Mouse (Mus musculus) embryonic facial prominence, embryonic 11.5 days (tissue): ENCODE measurements around the gene Ksr1. TPM values are rescaled to one million over a fixed set of nuclear protein-coding genes. Genes with fewer than 3 reads are reported as not detected.

Source experiments
- ATAC-seq: fragments of 200-750 bp; cut with Nextera tagmentation; replicated peaks from 2 replicates; pipeline ENCODE4 v1.8.0; 2017; ENCODE audit warnings: low read depth; ENCODE audit not compliant: insufficient number of reproducible peaks, low FRiP score, low TSS enrichment
- DNase-seq: peaks from one replicate; pipeline ENCODE4 v3.0.0-alpha.2; 2015; ENCODE audit warnings: low spot score
- H3K27ac ChIP-seq: fragments of 300-500 bp; sonication (generic); replicated peaks from 2 replicates; pipeline ENCODE4 v1.5.1; 2014; ENCODE audit warnings: mild to moderate bottlenecking, low read depth, low read length, control low read depth
- H3K27me3 ChIP-seq: fragments of 300-500 bp; sonication (generic); 2 replicates; pipeline ENCODE4 v1.6.1; 2014; ENCODE audit warnings: mild to moderate bottlenecking, low read length, moderate library complexity, mixed read lengths; ENCODE audit not compliant: control insufficient read depth, insufficient read depth
- H3K36me3 ChIP-seq: fragments of 300-500 bp; sonication (generic); replicated peaks from 2 replicates; pipeline ENCODE4 v1.6.1; 2014; ENCODE audit warnings: low read depth, mild to moderate bottlenecking, low read length, moderate library complexity, mixed read lengths; ENCODE audit not compliant: control insufficient read depth, insufficient read depth
- H3K4me1 ChIP-seq: fragments of 300-500 bp; sonication (generic); 2 replicates; pipeline ENCODE4 v1.6.1; 2014; ENCODE audit warnings: low read length, mixed read lengths; ENCODE audit not compliant: control insufficient read depth, insufficient read depth
- H3K4me2 ChIP-seq: fragments of 300-500 bp; sonication (generic); 2 replicates; pipeline ENCODE4 v1.6.1; 2014; ENCODE audit warnings: low read depth, mild to moderate bottlenecking, control low read depth, low read length, moderate library complexity
- H3K4me3 ChIP-seq: fragments of 300-500 bp; sonication (generic); 2 replicates; pipeline ENCODE4 v1.5.1; 2014; ENCODE audit warnings: low read depth, low read length, control low read depth
- H3K9ac ChIP-seq: fragments of 300-500 bp; sonication (generic); replicated peaks from 2 replicates; pipeline ENCODE4 v1.6.1; 2014; ENCODE audit warnings: mild to moderate bottlenecking, control low read depth, low read length
- H3K9me3 ChIP-seq: fragments of 300-500 bp; sonication (generic); replicated peaks from 2 replicates; pipeline ENCODE4 v1.6.1; 2016; ENCODE audit warnings: mild to moderate bottlenecking, low read length, inconsistent platforms, mixed read lengths; ENCODE audit not compliant: control insufficient read depth
- WGBS: fragments of 180-500 bp; shearing (Covaris S2); extraction: QIAGEN DNeasy Blood & Tissue Kit; methylation state at CpG from one replicate; pipeline ENCODE4 v1.1.7; 2014; 5-methylcytosine and 5-hydroxymethylcytosine counted together
- polyA plus RNA-seq: library from polyadenylated mRNA; unstranded; fragments of >200 nt; fragmentation: Nextera tagmentation; extraction: Ambion mirVana; gene quantifications from 2 replicates; pipeline ENCODE4 v1.2.1, GENCODE M21; 2014

The Ksr1 gene
- polyA plus RNA-seq, 1 experiment from 2014 or later: 2.9 TPM

DNA sequence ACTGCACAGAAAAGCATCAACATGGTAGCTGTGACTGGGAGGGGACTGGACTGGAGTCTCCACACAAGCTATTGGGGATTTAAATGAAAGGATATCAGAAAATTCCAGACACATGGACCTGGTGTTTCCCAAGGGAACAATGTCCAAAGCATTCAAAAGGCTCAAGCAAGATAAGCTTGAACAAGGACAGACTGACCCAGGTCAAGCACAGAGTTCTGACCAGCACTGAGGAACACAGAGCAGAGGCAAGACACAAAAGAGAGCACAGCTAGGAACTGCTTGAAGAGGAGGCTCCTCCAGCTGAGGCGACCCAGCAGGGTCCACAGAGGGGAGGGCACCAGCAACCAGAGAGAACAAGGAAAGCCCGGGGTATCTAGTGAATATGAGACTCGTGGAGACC is 71.2 kb downstream of the Ksr1 start:
- no peaks in the 10 kb centered on the region for H3K36me3 ChIP-seq
- no peak overlapping the region for H3K27ac ChIP-seq
- H3K4me3 ChIP-seq: no peak overlapping the region
- H3K4me2 ChIP-seq: no peak overlapping the region
- H3K4me1 ChIP-seq: no peaks in the 10 kb centered on the region
- no peaks in the 10 kb centered on the region for H3K27me3 ChIP-seq
- no peak overlapping the region for H3K9ac ChIP-seq
- DNase-seq (no peak), ATAC-seq (no peak)
- WGBS: 60% methylated on average over 3 of the region's 3 CpGs
- H3K9me3 ChIP-seq: no peaks in the 10 kb centered on the region

DNA sequence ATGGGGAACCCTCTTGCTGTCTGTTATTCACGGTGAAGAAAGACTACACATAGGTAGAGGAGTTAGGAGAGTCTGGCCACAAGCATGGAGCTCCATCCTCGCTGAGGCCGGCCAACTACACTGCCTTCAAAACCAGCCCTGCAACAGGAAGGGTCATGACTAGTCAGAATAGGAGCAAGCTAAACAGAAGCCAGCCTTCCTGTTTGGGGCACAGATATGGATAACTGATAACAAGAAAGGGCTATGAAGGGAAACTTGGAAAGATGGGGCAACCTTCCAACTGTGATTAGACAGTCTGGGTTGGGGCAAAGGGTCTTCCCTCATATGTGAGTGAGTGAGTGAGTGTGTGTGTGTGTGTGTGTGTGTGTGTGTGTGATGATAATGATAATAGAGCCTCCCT is 71.6 kb downstream of the Ksr1 start:
- ATAC-seq: no peak
- Histone ChIP-seq H3K9me3 (no peaks in the 10 kb centered on the region), H3K27me3 (no peaks in the 10 kb centered on the region), H3K4me1 (no peaks in the 10 kb centered on the region), H3K9ac (no peak overlapping the region), H3K4me2 (no peak overlapping the region), H3K36me3 (no peaks in the 10 kb centered on the region), H3K27ac (no peak overlapping the region), H3K4me3 (no peak overlapping the region)
- 80% methylated on average over 3 of the region's 3 CpGs for WGBS
- DNase-seq: no peak

DNA sequence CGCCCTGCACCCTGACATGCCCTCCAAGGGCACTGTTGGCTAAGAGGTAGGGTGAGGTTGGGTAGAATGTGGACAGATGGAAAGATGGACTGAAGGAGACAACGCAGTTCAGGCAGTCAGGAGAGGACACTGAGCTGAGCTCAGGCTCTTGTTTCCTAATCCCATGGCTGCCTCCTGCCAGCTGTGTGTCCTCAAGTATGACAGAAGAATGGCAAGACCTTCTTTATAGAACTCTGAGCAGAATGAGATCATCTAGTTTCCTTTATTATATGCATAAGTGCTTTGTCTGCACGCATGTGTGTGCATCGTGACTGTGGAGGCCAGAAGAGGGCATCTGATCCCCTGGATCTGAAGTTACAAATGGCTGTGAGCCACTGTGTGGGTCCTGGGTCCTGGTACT is 72.6 kb downstream of the Ksr1 start:
- H3K27ac ChIP-seq: no peak overlapping the region
- no peaks in the 10 kb centered on the region for H3K27me3 ChIP-seq
- DNase-seq: no peak
- H3K4me1 ChIP-seq: no peaks in the 10 kb centered on the region
- no peak overlapping the region for H3K4me2 ChIP-seq
- no peak overlapping the region for H3K9ac ChIP-seq
- whole genome bisulfite sequencing: 95% methylated on average over 4 of the region's 4 CpGs
- ATAC-seq: no peak
- no peaks in the 10 kb centered on the region for H3K36me3 ChIP-seq
- no peaks in the 10 kb centered on the region for H3K9me3 ChIP-seq
- no peak overlapping the region for H3K4me3 ChIP-seq

DNA sequence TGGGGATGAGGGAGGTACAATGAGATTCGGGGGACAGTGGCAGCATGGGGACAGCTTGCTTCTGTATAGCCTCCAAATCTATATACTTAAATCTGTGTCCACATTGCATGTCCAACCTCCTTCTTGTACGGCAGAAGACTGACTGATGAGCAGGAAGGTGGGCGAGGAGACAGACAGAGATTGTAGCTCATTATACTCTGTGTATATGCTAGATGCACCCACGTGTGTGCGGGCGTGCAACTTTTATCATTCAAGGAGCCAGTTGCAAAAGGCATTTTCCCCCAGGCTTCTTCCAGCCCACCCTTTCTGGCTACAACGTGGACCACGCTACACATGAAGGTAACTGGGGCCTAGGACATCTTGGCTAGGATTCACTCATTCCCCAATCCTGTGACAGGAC is 74.1 kb downstream of the Ksr1 start:
- DNase-seq (no peak), ATAC-seq (no peak)
- Histone ChIP-seq H3K4me1 (no peaks in the 10 kb centered on the region), H3K27me3 (no peaks in the 10 kb centered on the region), H3K9ac (no peak overlapping the region), H3K9me3 (no peaks in the 10 kb centered on the region), H3K4me3 (no peak overlapping the region), H3K4me2 (no peak overlapping the region), H3K36me3 (no peaks in the 10 kb centered on the region), H3K27ac (no peak overlapping the region)
- 91% methylated on average over 8 of the region's 8 CpGs for WGBS

DNA sequence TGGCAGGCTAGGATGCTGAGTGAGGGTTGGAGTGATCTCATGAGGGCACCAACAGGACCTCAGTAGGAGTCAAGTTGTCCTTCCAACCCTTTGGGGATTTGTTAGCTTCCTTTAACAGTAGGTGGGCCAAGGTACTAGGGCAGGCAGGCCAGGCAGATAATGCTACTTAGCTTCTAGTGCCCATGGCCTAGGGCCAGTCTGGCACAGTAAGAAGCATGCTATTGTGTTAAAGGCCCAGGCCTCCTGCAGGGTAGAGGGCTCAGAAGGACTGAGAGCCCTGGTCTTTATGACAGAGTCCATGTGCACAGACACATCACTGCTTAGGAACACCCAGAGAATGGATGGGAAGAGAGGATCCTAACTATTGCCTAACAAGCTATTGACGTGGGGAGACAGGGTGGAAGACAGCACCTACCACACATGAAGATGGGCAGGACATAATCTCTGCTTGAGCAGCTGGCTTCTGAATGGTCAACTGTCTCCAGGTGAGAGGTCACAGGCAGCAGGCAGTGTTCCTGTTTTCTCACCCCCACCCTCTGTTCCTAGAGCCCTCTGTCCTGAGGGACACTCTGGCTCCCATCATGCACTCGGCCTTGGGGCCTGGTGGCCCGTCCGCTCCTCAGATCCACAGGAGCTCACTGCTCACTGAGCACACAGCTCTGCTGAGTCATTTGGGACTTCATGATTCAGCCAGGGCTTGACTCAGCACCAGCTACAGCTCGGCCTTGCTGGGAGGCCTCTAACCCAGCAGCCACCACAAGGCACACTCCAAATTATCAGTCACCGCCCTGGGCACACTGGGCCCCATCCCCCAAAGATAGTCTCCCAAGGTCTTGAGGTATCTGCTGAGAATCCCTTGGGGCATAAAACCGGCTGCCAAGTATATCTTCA is 74.9 kb downstream of the Ksr1 start:
- H3K9me3 ChIP-seq: no peaks in the 10 kb centered on the region
- DNase-seq: no peak
- no peaks in the 10 kb centered on the region for H3K36me3 ChIP-seq
- H3K4me3 ChIP-seq: no peak overlapping the region
- no peak; the same call in 1 of the 2 replicates for ATAC-seq
- H3K27me3 ChIP-seq: no peaks in the 10 kb centered on the region
- 78% methylated on average over 7 of the region's 7 CpGs for WGBS
- no peak overlapping the region for H3K4me2 ChIP-seq
- no peak overlapping the region for H3K27ac ChIP-seq
- H3K4me1 ChIP-seq: no peaks in the 10 kb centered on the region
- no peak overlapping the region for H3K9ac ChIP-seq

DNA sequence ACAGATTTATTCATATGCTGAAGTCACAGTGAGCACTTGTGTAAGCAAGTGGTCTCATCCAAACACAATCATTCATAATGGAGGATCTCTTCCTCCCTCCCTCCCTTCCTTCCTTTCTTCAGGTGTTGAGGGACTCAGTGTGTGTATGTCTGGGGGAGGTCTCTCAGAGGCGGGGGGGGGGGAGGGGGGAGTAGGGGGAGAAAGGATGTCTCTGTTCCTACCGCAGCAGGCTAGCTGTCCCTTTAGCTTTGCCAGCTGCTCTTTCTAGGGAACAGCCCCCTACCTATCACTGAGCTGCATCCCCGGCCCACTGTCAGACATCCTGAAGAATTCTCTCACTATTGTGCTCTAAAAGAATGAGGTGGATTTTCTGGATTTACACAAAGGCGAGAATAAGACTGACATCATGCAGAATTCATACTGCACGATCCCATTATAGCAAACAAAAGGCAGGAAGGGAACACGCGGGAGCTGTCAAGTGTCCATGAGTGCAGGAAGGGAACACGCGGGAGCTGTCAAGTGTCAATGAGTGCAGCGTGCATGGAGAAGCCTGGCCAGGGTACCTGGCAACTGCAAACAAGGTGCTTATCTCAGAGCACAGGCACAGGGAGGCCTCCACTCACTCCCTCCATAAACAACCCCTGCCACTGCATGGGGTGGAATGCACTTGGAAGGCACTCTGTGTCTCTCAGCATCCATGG is 76.6 kb downstream of the Ksr1 start:
- Histone ChIP-seq H3K4me2 (no peak overlapping the region), H3K9ac (no peak overlapping the region), H3K4me3 (no peak overlapping the region), H3K4me1 (no peaks in the 10 kb centered on the region), H3K9me3 (no peaks in the 10 kb centered on the region), H3K36me3 (no peaks in the 10 kb centered on the region), H3K27ac (no peak overlapping the region), H3K27me3 (no peaks in the 10 kb centered on the region)
- WGBS: 62% methylated on average over 10 of the region's 10 CpGs
- ATAC-seq (no peak), DNase-seq (peak; percentile 23)

DNA sequence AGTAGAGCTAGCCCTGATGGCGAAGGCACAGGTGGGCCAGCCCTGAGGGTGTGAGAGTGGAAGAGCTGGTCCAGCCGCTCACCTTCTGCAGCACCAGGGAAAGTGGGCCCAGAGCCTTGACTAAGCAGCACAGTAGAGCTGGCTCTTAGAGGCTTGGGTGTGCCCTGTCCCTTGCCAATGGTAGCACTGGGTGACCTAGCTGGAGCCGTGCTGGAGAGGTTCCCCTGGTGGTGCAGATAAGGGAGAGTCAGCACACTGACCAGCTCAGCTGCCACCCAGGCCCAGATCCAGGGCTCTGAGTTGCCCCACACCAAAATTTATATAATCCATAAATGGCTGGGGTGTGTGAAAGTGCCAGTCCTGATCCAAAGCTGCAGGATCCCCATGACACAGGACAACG is 79.0 kb downstream of the Ksr1 start:
- Histone ChIP-seq H3K9ac (no peak overlapping the region), H3K27ac (no peak overlapping the region), H3K27me3 (no peaks in the 10 kb centered on the region), H3K4me1 (no peaks in the 10 kb centered on the region), H3K36me3 (no peaks in the 10 kb centered on the region), H3K9me3 (no peaks in the 10 kb centered on the region), H3K4me2 (no peak overlapping the region), H3K4me3 (no peak overlapping the region)
- 87% methylated on average over 4 of the region's 4 CpGs for WGBS
- no peak for DNase-seq
- ATAC-seq: no peak; the same call in 1 of the 2 replicates

DNA sequence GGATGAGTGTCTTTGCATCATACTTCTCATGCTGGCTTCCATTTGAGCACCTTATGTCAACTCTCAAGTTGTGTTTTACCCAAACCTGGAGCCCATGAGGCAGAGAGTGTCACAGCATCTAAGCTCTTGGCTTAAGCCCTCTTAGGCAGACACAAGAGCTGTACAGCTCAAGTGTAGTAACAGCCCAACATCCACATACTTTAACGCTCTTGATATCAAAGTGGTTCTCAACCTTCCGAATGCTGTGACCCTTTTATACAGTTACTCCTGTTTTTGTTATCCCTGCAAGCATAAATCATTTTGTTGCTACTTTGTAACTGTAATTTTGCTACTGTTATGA is 80.0 kb downstream of the Ksr1 start:
- no peak overlapping the region for H3K4me2 ChIP-seq
- H3K27ac ChIP-seq: no peak overlapping the region
- DNase-seq: no peak
- H3K9ac ChIP-seq: no peak overlapping the region
- H3K9me3 ChIP-seq: no peaks in the 10 kb centered on the region
- ATAC-seq: no peak
- no peaks in the 10 kb centered on the region for H3K36me3 ChIP-seq
- 92% methylated on average over 2 of the region's 2 CpGs for WGBS
- H3K27me3 ChIP-seq: no peaks in the 10 kb centered on the region
- no peak overlapping the region for H3K4me3 ChIP-seq
- no peaks in the 10 kb centered on the region for H3K4me1 ChIP-seq
